Mouse (Mus musculus): ENCODE data around the gene Oas1d. TPM values are rescaled to one million over a fixed set of nuclear protein-coding genes. Genes with fewer than 3 reads are reported as not detected.
A peak's percentile ranks its signal among the peaks of the same experiment; 100 is the strongest.

Oas1d gene
- polyA plus RNA-seq, 1 experiment: not detected

DNA sequence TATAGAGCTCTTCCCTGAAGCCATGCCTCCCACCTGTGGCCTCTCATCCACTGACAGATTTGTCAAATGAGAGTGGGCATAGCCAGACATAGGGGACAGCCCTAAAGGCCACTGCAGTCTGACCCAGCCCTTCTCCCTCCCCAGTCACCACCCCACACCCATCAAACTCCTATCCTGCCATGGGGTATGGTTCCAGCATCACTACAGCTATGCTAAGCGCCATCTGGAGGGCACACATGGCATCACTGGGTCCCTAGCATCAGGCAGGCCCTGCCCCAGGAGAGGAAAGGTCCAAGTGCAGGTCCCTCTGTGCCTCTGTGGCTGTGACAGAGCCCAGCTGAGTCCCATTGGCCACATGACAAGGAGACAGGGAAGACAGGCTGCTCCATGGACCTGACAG, 12.7 kb downstream of the Oas1d start:
- Histone ChIP-seq H3K4me2 (ENCODE audit: low read depth) (no peak overlapping the region), H3K79me2 (ENCODE audit: control insufficient read depth, insufficient read depth) (no peaks in the 10 kb centered on the region), H3ac (ENCODE audit: control insufficient read depth, insufficient read length) (no peak overlapping the region), H3K36me3 (ENCODE audit: control insufficient read depth, insufficient read depth) (no peaks in the 10 kb centered on the region), H3K27me3 (ENCODE audit: control insufficient read depth, insufficient read depth, insufficient read length) (no peaks in the 10 kb centered on the region), H3K4me3 (no peak overlapping the region)
- TF ChIP-seq USF1 (IDR thresholded peaks at IDR 0.05; ENCODE audit: low read depth) (no peak), MAX (IDR thresholded peaks at IDR 0.05; ENCODE audit: low read depth) (no peak), E2F4 (IDR thresholded peaks at IDR 0.05; ENCODE audit: insufficient read depth) (no peak), REST (IDR thresholded peaks at IDR 0.05; ENCODE audit: insufficient read depth, insufficient read length) (no peak), TCF3 (IDR thresholded peaks at IDR 0.05; ENCODE audit: insufficient read length, low read depth) (no peak), POLR2A (IDR thresholded peaks at IDR 0.05; ENCODE audit: insufficient read length, low read depth) (no peak), POLR2AphosphoS2 (IDR thresholded peaks at IDR 0.05; ENCODE audit: insufficient read length, low read depth) (no peak), MYOG (IDR thresholded peaks at IDR 0.05; ENCODE audit: control insufficient read depth in 1 of 3, insufficient read depth in 1 of 3, insufficient read length in 2 of 3, low read depth in 2 of 3) (no peak)

DNA sequence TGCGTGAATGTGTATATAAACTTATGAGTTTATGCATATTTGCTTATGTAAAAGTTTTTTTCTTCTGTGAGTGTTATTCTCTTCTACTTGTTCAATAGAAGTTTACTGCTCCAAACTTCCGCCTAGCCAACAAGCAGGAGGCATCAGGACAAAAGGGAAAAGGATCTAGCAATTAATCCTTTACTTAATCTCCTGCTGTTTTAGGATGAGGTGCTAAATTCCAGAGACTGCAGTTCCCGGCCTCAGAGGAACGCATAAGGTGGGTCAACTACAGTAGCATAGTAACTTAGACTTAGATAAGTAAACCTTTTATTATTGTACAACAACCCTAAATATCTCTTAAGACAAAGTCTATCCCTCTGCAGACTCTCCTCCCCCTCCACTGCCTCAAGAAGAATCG, 19.6 kb downstream of the Oas1d start:
- no peaks in the 10 kb centered on the region for H3K27me3 ChIP-seq (ENCODE audit: control insufficient read depth, insufficient read depth, insufficient read length)
- TF ChIP-seq USF1 (IDR thresholded peaks at IDR 0.05; ENCODE audit: low read depth): no peak
- H3K79me2 ChIP-seq (ENCODE audit: control insufficient read depth, insufficient read depth): no peaks in the 10 kb centered on the region
- H3K4me2 ChIP-seq (ENCODE audit: low read depth): no peak overlapping the region
- no peak overlapping the region for H3ac ChIP-seq (ENCODE audit: control insufficient read depth, insufficient read length)
- no peak overlapping the region for H3K4me3 ChIP-seq
- H3K36me3 ChIP-seq (ENCODE audit: control insufficient read depth, insufficient read depth): no peaks in the 10 kb centered on the region

DNA sequence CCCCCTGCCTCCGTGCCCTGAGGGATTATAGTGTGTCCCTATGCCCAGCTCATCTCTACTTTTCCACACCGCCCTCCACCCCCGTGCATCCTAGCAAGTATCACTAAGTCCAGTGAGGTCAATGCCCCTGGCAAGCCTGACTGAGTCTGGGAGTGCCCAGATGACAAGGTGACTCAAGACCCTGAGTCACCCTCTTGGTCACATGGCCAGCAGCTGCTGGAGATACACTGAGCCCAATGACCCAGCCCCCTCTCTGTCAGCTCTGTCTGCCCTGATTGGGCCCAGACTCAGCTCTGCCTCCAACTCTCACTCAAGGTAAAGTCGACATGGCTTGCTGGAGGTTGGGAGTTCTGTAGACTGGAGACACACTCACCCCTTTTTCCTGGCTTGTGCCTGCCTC, 23.5 kb downstream of the Oas1d start:
- H3K27me3 ChIP-seq (ENCODE audit: control insufficient read depth, insufficient read depth, insufficient read length): no peaks in the 10 kb centered on the region
- H3K4me2 ChIP-seq (ENCODE audit: low read depth): no peak overlapping the region
- no peak for TF ChIP-seq MYOG (IDR thresholded peaks at IDR 0.05; ENCODE audit: control insufficient read depth in 1 of 3, insufficient read depth in 1 of 3, insufficient read length in 2 of 3, low read depth in 2 of 3)
- TF ChIP-seq USF1 (IDR thresholded peaks at IDR 0.05; ENCODE audit: low read depth): peak; percentile 55
- no peak overlapping the region for H3ac ChIP-seq (ENCODE audit: control insufficient read depth, insufficient read length)
- H3K79me2 ChIP-seq (ENCODE audit: control insufficient read depth, insufficient read depth): no peaks in the 10 kb centered on the region
- H3K4me3 ChIP-seq: no peak overlapping the region
- H3K36me3 ChIP-seq (ENCODE audit: control insufficient read depth, insufficient read depth): no peaks in the 10 kb centered on the region

GRCm38 (mm10) chr5:120938586-120938985, 24.2 kb downstream of the Oas1d start:
- Histone ChIP-seq H3ac (ENCODE audit: control insufficient read depth, insufficient read length) (no peak overlapping the region), H3K36me3 (ENCODE audit: control insufficient read depth, insufficient read depth) (no peaks in the 10 kb centered on the region), H3K79me2 (ENCODE audit: control insufficient read depth, insufficient read depth) (no peaks in the 10 kb centered on the region), H3K4me2 (ENCODE audit: low read depth) (no peak overlapping the region), H3K27me3 (ENCODE audit: control insufficient read depth, insufficient read depth, insufficient read length) (no peaks in the 10 kb centered on the region), H3K4me3 (no peak overlapping the region)
- TF ChIP-seq POLR2AphosphoS2 (IDR thresholded peaks at IDR 0.05; ENCODE audit: insufficient read length, low read depth): no peak
- no peak for TF ChIP-seq REST (IDR thresholded peaks at IDR 0.05; ENCODE audit: insufficient read depth, insufficient read length)
- no peak for TF ChIP-seq MYOG (IDR thresholded peaks at IDR 0.05; ENCODE audit: control insufficient read depth in 1 of 3, insufficient read depth in 1 of 3, insufficient read length in 2 of 3, low read depth in 2 of 3)
- TF ChIP-seq USF1 (IDR thresholded peaks at IDR 0.05; ENCODE audit: low read depth): no peak
- TF ChIP-seq TCF12 (IDR thresholded peaks at IDR 0.05; ENCODE audit: insufficient read depth, poor library complexity, severe bottlenecking): no peak
- TF ChIP-seq POLR2A (IDR thresholded peaks at IDR 0.05; ENCODE audit: insufficient read length, low read depth): no peak
- TF ChIP-seq E2F4 (IDR thresholded peaks at IDR 0.05; ENCODE audit: insufficient read depth): no peak
- no peak for TF ChIP-seq SRF (IDR thresholded peaks at IDR 0.05; ENCODE audit: control insufficient read depth, insufficient read length, low read depth)
- TF ChIP-seq MYOD1 (IDR thresholded peaks at IDR 0.05; ENCODE audit: control insufficient read depth in 1 of 3, insufficient read length in 2 of 3, low read depth in 2 of 3): no peak

GRCm38 (mm10) chr5:120942076-120942475, 27.7 kb downstream of the Oas1d start:
- peaks cover 18% of the 10 kb centered on the region for H3K27me3 ChIP-seq (ENCODE audit: control insufficient read depth, insufficient read depth, insufficient read length)
- no peak overlapping the region for H3K4me3 ChIP-seq
- H3K79me2 ChIP-seq (ENCODE audit: control insufficient read depth, insufficient read depth): no peaks in the 10 kb centered on the region
- no peak overlapping the region for H3ac ChIP-seq (ENCODE audit: control insufficient read depth, insufficient read length)
- no peak for TF ChIP-seq POLR2A (IDR thresholded peaks at IDR 0.05; ENCODE audit: insufficient read length, low read depth)
- no peak for TF ChIP-seq USF1 (IDR thresholded peaks at IDR 0.05; ENCODE audit: low read depth)
- TF ChIP-seq E2F4 (IDR thresholded peaks at IDR 0.05; ENCODE audit: insufficient read depth): no peak
- no peak for TF ChIP-seq SRF (IDR thresholded peaks at IDR 0.05; ENCODE audit: control insufficient read depth, insufficient read length, low read depth)
- TF ChIP-seq MYOG (IDR thresholded peaks at IDR 0.05; ENCODE audit: control insufficient read depth in 1 of 3, insufficient read depth in 1 of 3, insufficient read length in 2 of 3, low read depth in 2 of 3): no peak
- no peak for TF ChIP-seq TCF3 (IDR thresholded peaks at IDR 0.05; ENCODE audit: insufficient read length, low read depth)
- no peak for TF ChIP-seq MAX (IDR thresholded peaks at IDR 0.05; ENCODE audit: low read depth)
- TF ChIP-seq MYOD1 (IDR thresholded peaks at IDR 0.05; ENCODE audit: control insufficient read depth in 1 of 3, insufficient read length in 2 of 3, low read depth in 2 of 3): no peak
- no peak for TF ChIP-seq REST (IDR thresholded peaks at IDR 0.05; ENCODE audit: insufficient read depth, insufficient read length)
- TF ChIP-seq TCF12 (IDR thresholded peaks at IDR 0.05; ENCODE audit: insufficient read depth, poor library complexity, severe bottlenecking): no peak
- TF ChIP-seq POLR2AphosphoS2 (IDR thresholded peaks at IDR 0.05; ENCODE audit: insufficient read length, low read depth): no peak
- no peaks in the 10 kb centered on the region for H3K36me3 ChIP-seq (ENCODE audit: control insufficient read depth, insufficient read depth)
- no peak overlapping the region for H3K4me2 ChIP-seq (ENCODE audit: low read depth)

GRCm38 (mm10) chr5:120952242-120952770, 38.0 kb downstream of the Oas1d start:
- Histone ChIP-seq H3K36me3 (ENCODE audit: control insufficient read depth, insufficient read depth) (no peaks in the 10 kb centered on the region), H3K27me3 (ENCODE audit: control insufficient read depth, insufficient read depth, insufficient read length) (no peaks in the 10 kb centered on the region), H3ac (ENCODE audit: control insufficient read depth, insufficient read length) (no peak overlapping the region), H3K4me2 (ENCODE audit: low read depth) (peak overlapping the region; percentile 36), H3K79me2 (ENCODE audit: control insufficient read depth, insufficient read depth) (no peaks in the 10 kb centered on the region), H3K4me3 (peak overlapping the region; percentile 13)
- TF ChIP-seq SRF (IDR thresholded peaks at IDR 0.05; ENCODE audit: control insufficient read depth, insufficient read length, low read depth) (no peak), POLR2AphosphoS2 (IDR thresholded peaks at IDR 0.05; ENCODE audit: insufficient read length, low read depth) (no peak), MYOD1 (IDR thresholded peaks at IDR 0.05; ENCODE audit: control insufficient read depth in 1 of 3, insufficient read length in 2 of 3, low read depth in 2 of 3) (no peak), E2F4 (IDR thresholded peaks at IDR 0.05; ENCODE audit: insufficient read depth) (no peak), MAX (IDR thresholded peaks at IDR 0.05; ENCODE audit: low read depth) (no peak), CEBPB (IDR thresholded peaks at IDR 0.05; ENCODE audit: insufficient read depth, poor library complexity, severe bottlenecking) (no peak), MYOG (IDR thresholded peaks at IDR 0.05; ENCODE audit: control insufficient read depth in 1 of 3, insufficient read depth in 1 of 3, insufficient read length in 2 of 3, low read depth in 2 of 3) (no peak), REST (IDR thresholded peaks at IDR 0.05; ENCODE audit: insufficient read depth, insufficient read length) (no peak), POLR2A (IDR thresholded peaks at IDR 0.05; ENCODE audit: insufficient read length, low read depth) (no peak), TCF3 (IDR thresholded peaks at IDR 0.05; ENCODE audit: insufficient read length, low read depth) (no peak), USF1 (IDR thresholded peaks at IDR 0.05; ENCODE audit: low read depth) (no peak), TCF12 (IDR thresholded peaks at IDR 0.05; ENCODE audit: insufficient read depth, poor library complexity, severe bottlenecking) (no peak)
